Mouse (Mus musculus): Measurements from ENCODE around the gene Rin3.

GRCm38 (mm10) chr12:102394496-102394895, 111.6 kb downstream of the Rin3 start:
- TF ChIP-seq EP300 (IDR thresholded peaks at IDR 0.05; ENCODE audit: low read depth in 1 of 2, low read length in 2 of 2): no peak
- no peak for TF ChIP-seq POLR2A (IDR thresholded peaks at IDR 0.05; ENCODE audit: control insufficient read depth in 1 of 2, insufficient read depth in 1 of 2, low read depth in 1 of 2, low read length in 2 of 2, poor library complexity in 1 of 2)
- TF ChIP-seq CTCF (IDR thresholded peaks at IDR 0.05 in 2 of 3, conservative IDR thresholded peaks at IDR 0.05 in 1 of 3; ENCODE audit: control insufficient read depth in 1 of 3, insufficient read depth in 1 of 3, low read depth in 2 of 3, low read length in 3 of 3, poor library complexity in 1 of 3, severe bottlenecking in 1 of 3): no peak
- TF ChIP-seq TBP (IDR thresholded peaks at IDR 0.05; ENCODE audit: low read depth, low read length): no peak

Data from MEL (cell line).